Mouse (Mus musculus): ENCODE results near the gene Cdk6. TPM values are rescaled to one million over a fixed set of nuclear protein-coding genes. Genes with fewer than 3 reads are reported as not detected.

Cdk6 gene
- total RNA-seq, 1 experiment, result 34.1 TPM

- no peak overlapping the region for H3K9ac ChIP-seq (ENCODE audit: insufficient read depth, low read depth, low read length, poor library complexity, severe bottlenecking)
- no peak for TF ChIP-seq MAFK (IDR thresholded peaks at IDR 0.05; ENCODE audit: insufficient read depth, low read depth, low read length)
- TF ChIP-seq CHD2 (IDR thresholded peaks at IDR 0.05; ENCODE audit: low read depth, low read length), result no peak
- TF ChIP-seq ZNF384 (IDR thresholded peaks at IDR 0.05; ENCODE audit: low read depth, low read length), result no peak
- TF ChIP-seq HCFC1 (IDR thresholded peaks at IDR 0.05; ENCODE audit: borderline replicate concordance, insufficient read depth, low read length), result no peak
- no peak for TF ChIP-seq ZC3H11A (IDR thresholded peaks at IDR 0.05; ENCODE audit: borderline replicate concordance, low read depth, low read length)
- H3K36me3 ChIP-seq (ENCODE audit: control insufficient read depth, insufficient read depth, low read length, poor library complexity, severe bottlenecking), result peaks cover 3% of the 10 kb centered on the region; the same call in 1 of the 2 replicates
- no peak overlapping the region for H3K27ac ChIP-seq (ENCODE audit: insufficient read depth, low read depth, low read length, poor library complexity, severe bottlenecking)
- no peak overlapping the region for H3K4me3 ChIP-seq (ENCODE audit: insufficient read depth in 1 of 2, low read depth in 1 of 2, low read length in 2 of 2, poor library complexity in 1 of 2, severe bottlenecking in 1 of 2)
- no peaks in the 10 kb centered on the region for H3K9me3 ChIP-seq (ENCODE audit: control insufficient read depth, insufficient read depth, low read depth, low read length)
- peaks cover 4 to 7% of the 10 kb centered on the region in 2 experiments; a peak in 2 of 4 replicates for H3K4me1 ChIP-seq (ENCODE audit: control insufficient read depth in 2 of 2, insufficient read depth in 2 of 2, low read length in 2 of 2, poor library complexity in 1 of 2)
- no peak for DNase-seq (ENCODE audit: low read depth, low spot score)
- in situ Hi-C loops (cut with MboI; ENCODE audit: low sequenced_read_pairs in 2 of 2, unreplicated experiment in 2 of 2), result no loop called here
Measured at GRCm38 (mm10) chr5:3546226-3546625, 204.9 kb downstream of the Cdk6 start.

- in situ Hi-C loops (cut with MboI; ENCODE audit: low sequenced_read_pairs in 2 of 2, unreplicated experiment in 2 of 2), result no loop called here
- 0 out of 4 replicates have a peak, but pooled peaks cover 0 to 2% of the 10 kb centered on the region in 2 experiments for H3K4me1 ChIP-seq (ENCODE audit: control insufficient read depth in 2 of 2, insufficient read depth in 2 of 2, low read length in 2 of 2, poor library complexity in 1 of 2)
Measured at GRCm38 (mm10) chr5:3551481-3551880, 210.2 kb downstream of the Cdk6 start.

GRCm38 (mm10) chr5:3554198-3554597, 212.9 kb downstream of the Cdk6 start:
- TF ChIP-seq CHD2 (IDR thresholded peaks at IDR 0.05; ENCODE audit: low read depth, low read length), result no peak
- no peak for TF ChIP-seq MAFK (IDR thresholded peaks at IDR 0.05; ENCODE audit: insufficient read depth, low read depth, low read length)
- no peak for TF ChIP-seq ZC3H11A (IDR thresholded peaks at IDR 0.05; ENCODE audit: borderline replicate concordance, low read depth, low read length)
- no peak for TF ChIP-seq HCFC1 (IDR thresholded peaks at IDR 0.05; ENCODE audit: borderline replicate concordance, insufficient read depth, low read length)
- TF ChIP-seq ZNF384 (IDR thresholded peaks at IDR 0.05; ENCODE audit: low read depth, low read length), result no peak

More at GRCm38 (mm10) chr5:3551481-3551880, 210.2 kb downstream of the Cdk6 start:
- H3K4me3 ChIP-seq (ENCODE audit: insufficient read depth in 1 of 2, low read depth in 1 of 2, low read length in 2 of 2, poor library complexity in 1 of 2, severe bottlenecking in 1 of 2), result no peak overlapping the region
- no peak for TF ChIP-seq CHD2 (IDR thresholded peaks at IDR 0.05; ENCODE audit: low read depth, low read length)
- TF ChIP-seq ZC3H11A (IDR thresholded peaks at IDR 0.05; ENCODE audit: borderline replicate concordance, low read depth, low read length), result no peak
- no peak for TF ChIP-seq ZNF384 (IDR thresholded peaks at IDR 0.05; ENCODE audit: low read depth, low read length)
- H3K9me3 ChIP-seq (ENCODE audit: control insufficient read depth, insufficient read depth, low read depth, low read length), result no peaks in the 10 kb centered on the region
- H3K36me3 ChIP-seq (ENCODE audit: control insufficient read depth, insufficient read depth, low read length, poor library complexity, severe bottlenecking), result peaks cover 6% of the 10 kb centered on the region
- H3K27ac ChIP-seq (ENCODE audit: insufficient read depth, low read depth, low read length, poor library complexity, severe bottlenecking), result no peak overlapping the region
- no peak for DNase-seq (ENCODE audit: low read depth, low spot score)
- no peak overlapping the region for H3K9ac ChIP-seq (ENCODE audit: insufficient read depth, low read depth, low read length, poor library complexity, severe bottlenecking)

GRCm38 (mm10) chr5:3571266-3571665, 230.0 kb downstream of the Cdk6 start, which contains the start of gene 1700109H08Rik:
Gene 1700109H08Rik (plus strand): TSS chr5:3571566.
- no peak within 1 kb of the TSS for H3K9ac ChIP-seq (ENCODE audit: insufficient read depth, low read depth, low read length, poor library complexity, severe bottlenecking)
- H3K27ac ChIP-seq (ENCODE audit: insufficient read depth, low read depth, low read length, poor library complexity, severe bottlenecking), result no peak within 1 kb of the TSS
- H3K4me3 ChIP-seq (ENCODE audit: insufficient read depth in 1 of 2, low read depth in 1 of 2, low read length in 2 of 2, poor library complexity in 1 of 2, severe bottlenecking in 1 of 2), result no peak within 1 kb of the TSS
- TF ChIP-seq MAFK (IDR thresholded peaks at IDR 0.05; ENCODE audit: insufficient read depth, low read depth, low read length), result no peak
- TF ChIP-seq ZNF384 (IDR thresholded peaks at IDR 0.05; ENCODE audit: low read depth, low read length), result no peak
- H3K4me1 ChIP-seq (ENCODE audit: control insufficient read depth in 2 of 2, insufficient read depth in 2 of 2, low read length in 2 of 2, poor library complexity in 1 of 2), result no peaks in the 10 kb centered on the region
- no peak for DNase-seq (ENCODE audit: low read depth, low spot score)
- no peaks in the 10 kb centered on the region for H3K9me3 ChIP-seq (ENCODE audit: control insufficient read depth, insufficient read depth, low read depth, low read length)
- in situ Hi-C loops (cut with MboI; ENCODE audit: low sequenced_read_pairs in 2 of 2, unreplicated experiment in 2 of 2), result no loop called here
- H3K36me3 ChIP-seq (ENCODE audit: control insufficient read depth, insufficient read depth, low read length, poor library complexity, severe bottlenecking), result peaks cover 32% of the 10 kb centered on the region

More at GRCm38 (mm10) chr5:3554198-3554597, 212.9 kb downstream of the Cdk6 start:
- no peak overlapping the region for H3K9ac ChIP-seq (ENCODE audit: insufficient read depth, low read depth, low read length, poor library complexity, severe bottlenecking)
- H3K27ac ChIP-seq (ENCODE audit: insufficient read depth, low read depth, low read length, poor library complexity, severe bottlenecking), result no peak overlapping the region
- DNase-seq (ENCODE audit: low read depth, low spot score), result no peak
- no peaks in the 10 kb centered on the region for H3K9me3 ChIP-seq (ENCODE audit: control insufficient read depth, insufficient read depth, low read depth, low read length)
- no peaks in the 10 kb centered on the region for H3K4me1 ChIP-seq (ENCODE audit: control insufficient read depth in 2 of 2, insufficient read depth in 2 of 2, low read length in 2 of 2, poor library complexity in 1 of 2)
- peaks cover 10% of the 10 kb centered on the region; the same call in 1 of the 2 replicates for H3K36me3 ChIP-seq (ENCODE audit: control insufficient read depth, insufficient read depth, low read length, poor library complexity, severe bottlenecking)
- no peak overlapping the region for H3K4me3 ChIP-seq (ENCODE audit: insufficient read depth in 1 of 2, low read depth in 1 of 2, low read length in 2 of 2, poor library complexity in 1 of 2, severe bottlenecking in 1 of 2)
- in situ Hi-C loops (cut with MboI; ENCODE audit: low sequenced_read_pairs in 2 of 2, unreplicated experiment in 2 of 2), result no loop called here

- Histone ChIP-seq H3K9me3 (ENCODE audit: control insufficient read depth, insufficient read depth, low read depth, low read length) (no peaks in the 10 kb centered on the region), H3K9ac (ENCODE audit: insufficient read depth, low read depth, low read length, poor library complexity, severe bottlenecking) (no peak overlapping the region), H3K36me3 (ENCODE audit: control insufficient read depth, insufficient read depth, low read length, poor library complexity, severe bottlenecking) (peaks cover 30% of the 10 kb centered on the region), H3K27ac (ENCODE audit: insufficient read depth, low read depth, low read length, poor library complexity, severe bottlenecking) (no peak overlapping the region), H3K4me3 (ENCODE audit: insufficient read depth in 1 of 2, low read depth in 1 of 2, low read length in 2 of 2, poor library complexity in 1 of 2, severe bottlenecking in 1 of 2) (no peak overlapping the region), H3K4me1 (ENCODE audit: control insufficient read depth in 2 of 2, insufficient read depth in 2 of 2, low read length in 2 of 2, poor library complexity in 1 of 2) (peaks cover 0 to 14% of the 10 kb centered on the region in 2 experiments; a peak in 3 of 4 replicates)
- no peak for DNase-seq (ENCODE audit: low read depth, low spot score)
- no peak for TF ChIP-seq ZC3H11A (IDR thresholded peaks at IDR 0.05; ENCODE audit: borderline replicate concordance, low read depth, low read length)
- no peak for TF ChIP-seq HCFC1 (IDR thresholded peaks at IDR 0.05; ENCODE audit: borderline replicate concordance, insufficient read depth, low read length)
- TF ChIP-seq ZNF384 (IDR thresholded peaks at IDR 0.05; ENCODE audit: low read depth, low read length), result no peak
- TF ChIP-seq CHD2 (IDR thresholded peaks at IDR 0.05; ENCODE audit: low read depth, low read length), result no peak
- TF ChIP-seq MAFK (IDR thresholded peaks at IDR 0.05; ENCODE audit: insufficient read depth, low read depth, low read length), result no peak
- in situ Hi-C loops (cut with MboI; ENCODE audit: low sequenced_read_pairs in 2 of 2, unreplicated experiment in 2 of 2), result no loop called here
Measured at GRCm38 (mm10) chr5:3574825-3575224, 233.5 kb downstream of the Cdk6 start.
